Mouse (Mus musculus): ENCODE results near the gene Clec2d. TPM values are rescaled to one million over a fixed set of nuclear protein-coding genes. Genes with fewer than 3 reads are reported as not detected.

Clec2d gene
- 0.31 and 0.58 TPM in 2 replicates for polyA plus RNA-seq (2014; fragmentation: Nextera tagmentation; extraction: Ambion mirVana)

- no peaks in the 10 kb centered on the region for H3K9me3 ChIP-seq (ENCODE audit: control insufficient read depth, low read length)
- peak; percentile 94 for ATAC-seq (ENCODE audit: low FRiP score, low TSS enrichment)
- 6% methylated on average over 15 of the region's 15 CpGs for WGBS
Observed at GRCm38 (mm10) chr6:129180403-129181169, at the start of gene Clec2d. TSS of gene Clec2d (plus strand) at chr6:129180615.

GRCm38 (mm10) chr6:129132604-129133341 lies 47.6 kb upstream of the Clec2d start:
- H3K4me3 ChIP-seq (ENCODE audit: low read length) = no peak overlapping the region
- WGBS = 77% methylated on average over 4 of the region's 4 CpGs
- no peak overlapping the region for H3K27ac ChIP-seq (ENCODE audit: low read depth, low read length)
- H3K9ac ChIP-seq (ENCODE audit: low read depth, low read length) = no peak overlapping the region
- H3K4me2 ChIP-seq (replicated peaks; ENCODE audit: low read depth, low read length) = no peak overlapping the region
- no peaks in the 10 kb centered on the region for H3K36me3 ChIP-seq (ENCODE audit: control insufficient read depth, insufficient read depth, low read length)
- H3K27me3 ChIP-seq (ENCODE audit: control insufficient read depth, insufficient read depth, low read length) = no peaks in the 10 kb centered on the region
- H3K4me1 ChIP-seq (ENCODE audit: control insufficient read depth, insufficient read depth, low read length) = no peaks in the 10 kb centered on the region
- no peaks in the 10 kb centered on the region for H3K9me3 ChIP-seq (ENCODE audit: control insufficient read depth, low read length)
- ATAC-seq (ENCODE audit: low FRiP score, low TSS enrichment) = no peak

More at GRCm38 (mm10) chr6:129180403-129181169, at the start of gene Clec2d:
- Histone ChIP-seq H3K27me3 (ENCODE audit: control insufficient read depth, insufficient read depth, low read length) (no peaks in the 10 kb centered on the region), H3K4me3 (ENCODE audit: low read length) (peak within 1 kb of the TSS; percentile 56), H3K4me1 (ENCODE audit: control insufficient read depth, insufficient read depth, low read length) (no peaks in the 10 kb centered on the region), H3K36me3 (ENCODE audit: control insufficient read depth, insufficient read depth, low read length) (peaks cover 7% of the 10 kb centered on the region; the same call in 1 of the 2 replicates), H3K4me2 (replicated peaks; ENCODE audit: low read depth, low read length) (peak within 1 kb of the TSS; percentile 44), H3K27ac (ENCODE audit: low read depth, low read length) (peak within 1 kb of the TSS; percentile 92), H3K9ac (ENCODE audit: low read depth, low read length) (peak within 1 kb of the TSS; percentile 68)

GRCm38 (mm10) chr6:129146812-129147211 lies 33.6 kb upstream of the Clec2d start:
- Histone ChIP-seq H3K4me3 (ENCODE audit: low read length) (no peak overlapping the region), H3K36me3 (ENCODE audit: control insufficient read depth, insufficient read depth, low read length) (no peaks in the 10 kb centered on the region), H3K27me3 (ENCODE audit: control insufficient read depth, insufficient read depth, low read length) (no peaks in the 10 kb centered on the region), H3K4me1 (ENCODE audit: control insufficient read depth, insufficient read depth, low read length) (no peaks in the 10 kb centered on the region), H3K9me3 (ENCODE audit: control insufficient read depth, low read length) (no peaks in the 10 kb centered on the region), H3K27ac (ENCODE audit: low read depth, low read length) (no peak overlapping the region), H3K4me2 (replicated peaks; ENCODE audit: low read depth, low read length) (no peak overlapping the region), H3K9ac (ENCODE audit: low read depth, low read length) (no peak overlapping the region)
- WGBS = 94% methylated on average over 2 of the region's 2 CpGs
- no peak for ATAC-seq (ENCODE audit: low FRiP score, low TSS enrichment)

GRCm38 (mm10) chr6:129160103-129160502 lies 20.3 kb upstream of the Clec2d start:
- Histone ChIP-seq H3K4me3 (ENCODE audit: low read length) (no peak overlapping the region), H3K4me1 (ENCODE audit: control insufficient read depth, insufficient read depth, low read length) (no peaks in the 10 kb centered on the region), H3K36me3 (ENCODE audit: control insufficient read depth, insufficient read depth, low read length) (no peaks in the 10 kb centered on the region), H3K4me2 (replicated peaks; ENCODE audit: low read depth, low read length) (no peak overlapping the region), H3K27me3 (ENCODE audit: control insufficient read depth, insufficient read depth, low read length) (no peaks in the 10 kb centered on the region), H3K9ac (ENCODE audit: low read depth, low read length) (no peak overlapping the region), H3K9me3 (ENCODE audit: control insufficient read depth, low read length) (no peaks in the 10 kb centered on the region), H3K27ac (ENCODE audit: low read depth, low read length) (no peak overlapping the region)
- ATAC-seq (ENCODE audit: low FRiP score, low TSS enrichment) = no peak
- WGBS = 84% methylated on average over 3 of the region's 3 CpGs

GRCm38 (mm10) chr6:129161136-129161535 lies 19.3 kb upstream of the Clec2d start:
- 91% methylated on average over 3 of the region's 3 CpGs for WGBS

GRCm38 (mm10) chr6:129161951-129162350 lies 18.5 kb upstream of the Clec2d start:
- H3K4me1 ChIP-seq (ENCODE audit: control insufficient read depth, insufficient read depth, low read length) = no peaks in the 10 kb centered on the region
- no peak for ATAC-seq (ENCODE audit: low FRiP score, low TSS enrichment)

More at GRCm38 (mm10) chr6:129161136-129161535, 19.3 kb upstream of the Clec2d start:
- Histone ChIP-seq H3K9ac (ENCODE audit: low read depth, low read length) (no peak overlapping the region), H3K27ac (ENCODE audit: low read depth, low read length) (no peak overlapping the region), H3K4me1 (ENCODE audit: control insufficient read depth, insufficient read depth, low read length) (no peaks in the 10 kb centered on the region), H3K9me3 (ENCODE audit: control insufficient read depth, low read length) (no peaks in the 10 kb centered on the region), H3K4me3 (ENCODE audit: low read length) (no peak overlapping the region), H3K4me2 (replicated peaks; ENCODE audit: low read depth, low read length) (no peak overlapping the region), H3K36me3 (ENCODE audit: control insufficient read depth, insufficient read depth, low read length) (no peaks in the 10 kb centered on the region), H3K27me3 (ENCODE audit: control insufficient read depth, insufficient read depth, low read length) (no peaks in the 10 kb centered on the region)
- no peak for ATAC-seq (ENCODE audit: low FRiP score, low TSS enrichment)

GRCm38 (mm10) chr6:129162587-129163159 lies 17.7 kb upstream of the Clec2d start:
- Histone ChIP-seq H3K9ac (ENCODE audit: low read depth, low read length) (no peak overlapping the region), H3K4me1 (ENCODE audit: control insufficient read depth, insufficient read depth, low read length) (no peaks in the 10 kb centered on the region), H3K9me3 (ENCODE audit: control insufficient read depth, low read length) (no peaks in the 10 kb centered on the region), H3K27me3 (ENCODE audit: control insufficient read depth, insufficient read depth, low read length) (no peaks in the 10 kb centered on the region), H3K27ac (ENCODE audit: low read depth, low read length) (no peak overlapping the region), H3K4me2 (replicated peaks; ENCODE audit: low read depth, low read length) (no peak overlapping the region), H3K36me3 (ENCODE audit: control insufficient read depth, insufficient read depth, low read length) (no peaks in the 10 kb centered on the region), H3K4me3 (ENCODE audit: low read length) (no peak overlapping the region)
- WGBS = 69% methylated on average over 3 of the region's 3 CpGs
- ATAC-seq (ENCODE audit: low FRiP score, low TSS enrichment) = no peak

More at GRCm38 (mm10) chr6:129161951-129162350, 18.5 kb upstream of the Clec2d start:
- no peak overlapping the region for H3K27ac ChIP-seq (ENCODE audit: low read depth, low read length)
- no peak overlapping the region for H3K4me2 ChIP-seq (replicated peaks; ENCODE audit: low read depth, low read length)
- no peak overlapping the region for H3K4me3 ChIP-seq (ENCODE audit: low read length)
- no peaks in the 10 kb centered on the region for H3K36me3 ChIP-seq (ENCODE audit: control insufficient read depth, insufficient read depth, low read length)
- no peaks in the 10 kb centered on the region for H3K27me3 ChIP-seq (ENCODE audit: control insufficient read depth, insufficient read depth, low read length)
- H3K9me3 ChIP-seq (ENCODE audit: control insufficient read depth, low read length) = no peaks in the 10 kb centered on the region
- no peak overlapping the region for H3K9ac ChIP-seq (ENCODE audit: low read depth, low read length)

GRCm38 (mm10) chr6:129163606-129164005 lies 16.8 kb upstream of the Clec2d start:
- H3K36me3 ChIP-seq (ENCODE audit: control insufficient read depth, insufficient read depth, low read length) = no peaks in the 10 kb centered on the region
- no peak overlapping the region for H3K27ac ChIP-seq (ENCODE audit: low read depth, low read length)
- H3K4me1 ChIP-seq (ENCODE audit: control insufficient read depth, insufficient read depth, low read length) = no peaks in the 10 kb centered on the region
- ATAC-seq (ENCODE audit: low FRiP score, low TSS enrichment) = no peak
- H3K9ac ChIP-seq (ENCODE audit: low read depth, low read length) = no peak overlapping the region
- no peak overlapping the region for H3K4me2 ChIP-seq (replicated peaks; ENCODE audit: low read depth, low read length)
- H3K27me3 ChIP-seq (ENCODE audit: control insufficient read depth, insufficient read depth, low read length) = no peaks in the 10 kb centered on the region
- no peaks in the 10 kb centered on the region for H3K9me3 ChIP-seq (ENCODE audit: control insufficient read depth, low read length)
- H3K4me3 ChIP-seq (ENCODE audit: low read length) = no peak overlapping the region
- 88% methylated on average over 1 of the region's 1 CpGs for WGBS

- Histone ChIP-seq H3K9me3 (ENCODE audit: control insufficient read depth, low read length) (no peaks in the 10 kb centered on the region), H3K4me1 (ENCODE audit: control insufficient read depth, insufficient read depth, low read length) (no peaks in the 10 kb centered on the region), H3K9ac (ENCODE audit: low read depth, low read length) (no peak overlapping the region), H3K4me3 (ENCODE audit: low read length) (no peak overlapping the region), H3K36me3 (ENCODE audit: control insufficient read depth, insufficient read depth, low read length) (no peaks in the 10 kb centered on the region), H3K4me2 (replicated peaks; ENCODE audit: low read depth, low read length) (no peak overlapping the region), H3K27me3 (ENCODE audit: control insufficient read depth, insufficient read depth, low read length) (no peaks in the 10 kb centered on the region), H3K27ac (ENCODE audit: low read depth, low read length) (no peak overlapping the region)
- 100% methylated on average over 1 of the region's 1 CpGs for WGBS
- ATAC-seq (ENCODE audit: low FRiP score, low TSS enrichment) = no peak
Observed at GRCm38 (mm10) chr6:129170925-129171324, 9.5 kb upstream of the Clec2d start.

Data from kidney, embryonic 14.5 days (tissue).